Mouse (Mus musculus) megakaryocyte, embryonic 14.5 days (primary cell): Measurements from ENCODE around the gene Zfp597. TPM values are rescaled to one million over a fixed set of nuclear protein-coding genes. Genes with fewer than 3 reads are reported as not detected.
"Not testable (repeated sequence)": the region's sequence is repeated elsewhere in the genome, so short reads cannot be mapped to it uniquely, and the experiment has no call there.

ENCODE experiments used
- H3K27me3 ChIP-seq: replicated peaks from 2 replicates; pipeline ENCODE3; 2012; ENCODE audit warnings: inconsistent platforms
- H3K36me3 ChIP-seq: replicated peaks from 2 replicates; pipeline ENCODE3; 2012; ENCODE audit warnings: low read length, inconsistent platforms, mixed read lengths
- H3K4me1 ChIP-seq: 2 replicates; pipeline ENCODE4 v1.6.1; 2012; ENCODE audit warnings: inconsistent platforms
- H3K4me3 ChIP-seq: replicated peaks from 2 replicates; pipeline ENCODE3; 2012; ENCODE audit warnings: moderate library complexity, mild to moderate bottlenecking, inconsistent platforms
- H3K9me3 ChIP-seq: 2 replicates; pipeline ENCODE4 v1.6.1; 2012; ENCODE audit warnings: inconsistent platforms
- FLI1 ChIP-seq: IDR thresholded peaks from 2 replicates; pipeline ENCODE4 v1.6.1; 2012; ENCODE audit warnings: low read length, inconsistent platforms, mixed read lengths
- GATA1 ChIP-seq: IDR thresholded peaks from 3 replicates; pipeline ENCODE4 v1.6.1; 2012; ENCODE audit warnings: mixed read lengths, low read length, inconsistent platforms, borderline replicate concordance
- polyA plus RNA-seq: library from polyadenylated mRNA; stranded (reverse); fragments of >175 nt; gene quantifications from 2 replicates; pipeline ENCODE4 v1.2.3, GENCODE M21; 2012; ENCODE audit warnings: low replicate concordance; ENCODE audit not compliant: insufficient read depth

Zfp597 gene
- polyA plus RNA-seq, 1 experiment, result 0.77 TPM

GRCm38 (mm10) chr16:3842989-3843388 is 41.4 kb downstream of the Zfp597 start:
- TF ChIP-seq FLI1 (no peak), GATA1 (no peak)
- no peak overlapping the region for H3K4me3 ChIP-seq
- H3K27me3 ChIP-seq, result peaks cover 7% of the 10 kb centered on the region
- no peaks in the 10 kb centered on the region for H3K9me3 ChIP-seq
- peaks cover 57% of the 10 kb centered on the region for H3K4me1 ChIP-seq
- no peaks in the 10 kb centered on the region for H3K36me3 ChIP-seq

- peaks cover 37% of the 10 kb centered on the region for H3K4me1 ChIP-seq
- no peaks in the 10 kb centered on the region for H3K36me3 ChIP-seq
- no peak overlapping the region for H3K4me3 ChIP-seq
- H3K27me3 ChIP-seq, result peaks cover 16% of the 10 kb centered on the region
- no peaks in the 10 kb centered on the region for H3K9me3 ChIP-seq
- TF ChIP-seq GATA1 (no peak), FLI1 (no peak)
Observed at GRCm38 (mm10) chr16:3839157-3839885, 45.0 kb downstream of the Zfp597 start.

GRCm38 (mm10) chr16:3835461-3835860 is 48.9 kb downstream of the Zfp597 start:
- Histone ChIP-seq H3K36me3 (no peaks in the 10 kb centered on the region), H3K27me3 (peaks cover 16% of the 10 kb centered on the region), H3K9me3 (no peaks in the 10 kb centered on the region), H3K4me1 (peaks cover 18% of the 10 kb centered on the region), H3K4me3 (no peak overlapping the region)
- TF ChIP-seq GATA1 (no peak), FLI1 (no peak)

GRCm38 (mm10) chr16:3830588-3831109 is 53.7 kb downstream of the Zfp597 start, which contains the start of gene Olfr15:
TSS of gene Olfr15 (plus strand) at chr16:3830878.
- Histone ChIP-seq H3K36me3 (no peaks in the 10 kb centered on the region), H3K4me1 (peaks cover 7% of the 10 kb centered on the region; the same call in 1 of the 2 replicates), H3K9me3 (peaks cover 5% of the 10 kb centered on the region), H3K4me3 (no peak within 1 kb of the TSS), H3K27me3 (peaks cover 4% of the 10 kb centered on the region)
- TF ChIP-seq FLI1, result no peak
- TF ChIP-seq GATA1, result no peak

- TF ChIP-seq GATA1 (no peak), FLI1 (no peak)
- Histone ChIP-seq H3K9me3 (peaks cover 6% of the 10 kb centered on the region), H3K27me3 (no peaks in the 10 kb centered on the region), H3K4me3 (no peak overlapping the region), H3K4me1 (peaks cover 7% of the 10 kb centered on the region; the same call in 1 of the 2 replicates), H3K36me3 (no peaks in the 10 kb centered on the region)
Observed at GRCm38 (mm10) chr16:3829727-3830126, 54.6 kb downstream of the Zfp597 start.

- H3K4me1 ChIP-seq, result peaks cover 7% of the 10 kb centered on the region; the same call in 1 of the 2 replicates
- no peaks in the 10 kb centered on the region for H3K36me3 ChIP-seq
- no peak overlapping the region for H3K4me3 ChIP-seq
- H3K27me3 ChIP-seq, result no peaks in the 10 kb centered on the region
- H3K9me3 ChIP-seq, result peaks cover 6% of the 10 kb centered on the region
- no peak for TF ChIP-seq FLI1
- no peak for TF ChIP-seq GATA1
Observed at GRCm38 (mm10) chr16:3828021-3828420, 56.3 kb downstream of the Zfp597 start.

GRCm38 (mm10) chr16:3820202-3820601 is 64.2 kb downstream of the Zfp597 start:
- H3K4me3 ChIP-seq, result no peak overlapping the region
- no peaks in the 10 kb centered on the region; the same call in 1 of the 2 replicates for H3K4me1 ChIP-seq
- no peaks in the 10 kb centered on the region for H3K9me3 ChIP-seq
- no peaks in the 10 kb centered on the region for H3K27me3 ChIP-seq
- TF ChIP-seq GATA1 (no peak), FLI1 (no peak)
- H3K36me3 ChIP-seq, result no peaks in the 10 kb centered on the region

GRCm38 (mm10) chr16:3814667-3815066 is 69.7 kb downstream of the Zfp597 start:
- H3K27me3 ChIP-seq, H3K36me3 ChIP-seq, H3K4me1 ChIP-seq, H3K4me3 ChIP-seq, H3K9me3 ChIP-seq: not testable (repeated sequence)

Other genes starting within 250 kb of the Zfp597 start
- 0.38 TPM in 1 of 2 replicates, not detected in the other for gene Mefv, start 166.5 kb downstream of the Zfp597 start, polyA plus RNA-seq
- gene Zfp263, start 140.5 kb downstream of the Zfp597 start, polyA plus RNA-seq, result 2.8 and 8.0 TPM in 2 replicates
- not detected in 2 replicates for gene Olfr15, start 53.7 kb downstream of the Zfp597 start, polyA plus RNA-seq
- 0.11 and 0.54 TPM in 2 replicates for gene Zfp174, start 37.3 kb downstream of the Zfp597 start, polyA plus RNA-seq
- 30.2 and 49.6 TPM in 2 replicates for gene Naa60, start 12.2 kb downstream of the Zfp597 start, polyA plus RNA-seq
- gene Gm20695, start 87 bp upstream of the Zfp597 start, polyA plus RNA-seq, result not detected in 2 replicates
- 18.9 and 24.5 TPM in 2 replicates for gene 1700037C18Rik, start 24.1 kb upstream of the Zfp597 start, polyA plus RNA-seq
- 17.0 TPM in 1 of 2 replicates, not detected in the other for gene Cluap1, start 24.2 kb upstream of the Zfp597 start, polyA plus RNA-seq
- gene Nlrc3, start 92.1 kb upstream of the Zfp597 start, polyA plus RNA-seq, result 0.31 TPM in 1 of 2 replicates, not detected in the other
- gene Slx4, start 119.2 kb upstream of the Zfp597 start, polyA plus RNA-seq, result 15.6 and 19.8 TPM in 2 replicates
- gene Dnase1, start 152.4 kb upstream of the Zfp597 start, polyA plus RNA-seq, result not detected in 2 replicates
- gene Trap1, start 193.3 kb upstream of the Zfp597 start, polyA plus RNA-seq, result 147 and 152 TPM in 2 replicates